Mouse (Mus musculus) testis, adult 2 months (tissue): Measurements from ENCODE around the gene Cage1.

Experiments
- CTCF ChIP-seq: fragments of 200-500 bp; IDR thresholded peaks from 2 replicates; pipeline ENCODE4 v1.5.1; 2012; ENCODE audit warnings: low read depth, mild to moderate bottlenecking, inconsistent platforms, low read length, moderate library complexity; ENCODE audit not compliant: control insufficient read depth, insufficient read depth, insufficient replicate concordance
- POLR2A ChIP-seq: fragments of 200-500 bp; IDR thresholded peaks from 2 replicates; pipeline ENCODE4 v1.6.1; 2012; ENCODE audit warnings: low read depth, mild to moderate bottlenecking, inconsistent platforms, low read length, moderate library complexity; ENCODE audit not compliant: control insufficient read depth

- no peak for TF ChIP-seq CTCF
- no peak for TF ChIP-seq POLR2A
Measured at GRCm38 (mm10) chr13:38009721-38010408, 27.0 kb downstream of the Cage1 start.
